Mouse (Mus musculus) G1E-ER4 (cell line): ENCODE measurements around the gene Nr4a1. TPM values are rescaled to one million over a fixed set of nuclear protein-coding genes. Genes with fewer than 3 reads are reported as not detected.

ENCODE experiments used
- GATA1 ChIP-seq: IDR thresholded peaks from one replicate; pipeline ENCODE4 v1.8.0; 2012; ENCODE audit warnings: low read length, inconsistent platforms
- polyA plus RNA-seq: library from polyadenylated mRNA; stranded (reverse); fragments of >175 nt; gene quantifications from 2 replicates; pipeline ENCODE4 v1.2.3, GENCODE M21; 2012

Nr4a1 gene
- polyA plus RNA-seq, 1 experiment, result not detected

DNA sequence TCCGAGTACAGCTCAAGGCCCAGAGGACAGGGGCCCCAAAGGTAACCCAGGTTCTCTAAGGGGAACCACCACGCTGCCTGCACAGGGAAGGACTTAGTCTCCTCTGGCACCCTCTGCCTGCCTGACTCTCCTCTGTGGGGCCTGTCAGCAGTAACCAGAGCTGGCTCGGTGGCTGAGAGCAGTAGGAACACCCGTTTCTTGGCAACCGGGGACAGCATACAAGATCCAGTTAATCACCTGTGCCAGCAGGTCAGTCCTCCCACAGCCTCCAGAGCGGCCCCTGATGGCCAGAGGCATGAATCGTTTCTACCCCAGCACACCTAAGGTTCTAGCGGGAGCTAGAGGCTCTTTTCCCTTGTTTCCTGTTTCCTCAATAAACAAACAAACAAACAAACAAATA, 11.4 kb upstream of the Nr4a1 start:
- TF ChIP-seq GATA1, result no peak

DNA sequence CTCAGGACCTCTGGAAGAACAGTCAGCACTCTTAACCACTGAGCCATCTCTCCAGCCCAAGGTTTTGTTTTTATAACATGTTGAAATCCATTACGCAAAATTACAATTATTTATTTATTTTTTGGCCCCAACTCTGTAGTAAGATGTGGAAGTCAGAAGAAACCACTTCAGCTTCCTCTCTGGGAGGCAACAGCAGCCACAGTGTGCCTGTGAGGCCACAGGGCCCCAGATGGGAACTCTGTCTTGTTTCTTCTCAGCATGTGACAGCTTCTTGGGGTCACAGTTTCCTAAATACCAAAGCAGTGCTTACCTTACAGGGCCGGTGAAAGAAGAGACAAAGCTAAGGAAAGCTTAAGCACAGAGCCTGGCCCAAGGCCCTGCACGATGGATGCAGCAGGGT, 10.1 kb upstream of the Nr4a1 start:
- no peak for TF ChIP-seq GATA1

DNA sequence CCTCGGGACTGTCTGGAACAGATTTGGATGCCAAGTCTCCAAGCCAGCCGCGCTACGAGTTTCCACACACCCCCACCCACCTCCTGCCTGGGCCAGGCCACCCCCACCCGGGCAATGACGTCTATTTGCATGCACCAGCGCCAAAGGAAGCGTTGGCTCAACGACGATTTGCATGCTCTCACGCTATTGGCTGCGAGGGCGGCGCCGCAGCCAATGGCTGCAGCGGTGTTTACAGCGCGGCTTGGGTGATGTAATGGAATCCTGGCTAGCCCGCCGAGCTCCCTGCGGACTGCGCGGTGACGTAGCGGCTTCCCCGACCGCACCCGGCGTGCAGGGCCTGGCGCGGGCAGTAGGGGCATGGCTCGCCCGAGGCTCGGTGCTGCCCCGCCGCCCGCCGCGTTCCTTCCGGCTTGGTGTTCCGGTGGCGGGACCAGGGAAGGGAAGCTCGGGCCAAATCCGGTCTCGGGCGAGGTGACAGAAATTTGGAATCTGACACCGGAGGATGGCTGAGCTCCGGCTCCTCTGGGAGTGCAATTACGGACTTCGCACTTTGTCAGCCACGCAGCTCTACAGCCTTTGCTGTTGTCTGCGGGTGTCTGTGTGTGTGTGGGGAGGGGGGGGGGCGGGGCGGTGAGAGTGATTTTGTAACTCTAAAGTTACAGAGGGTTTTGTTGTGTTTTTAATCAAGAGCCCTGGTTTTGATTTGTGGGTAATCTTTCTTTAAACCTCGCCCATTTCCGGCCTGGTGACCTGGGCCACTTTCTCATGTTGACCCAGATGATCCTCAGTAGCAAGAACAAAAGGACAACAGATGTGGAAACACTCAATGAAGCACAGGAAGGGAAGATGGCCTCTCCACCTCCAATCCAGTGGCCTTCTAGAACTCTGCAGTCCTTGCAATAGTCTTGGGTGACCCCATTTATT, 7.6 kb upstream of the Nr4a1 start:
- TF ChIP-seq GATA1, result no peak

DNA sequence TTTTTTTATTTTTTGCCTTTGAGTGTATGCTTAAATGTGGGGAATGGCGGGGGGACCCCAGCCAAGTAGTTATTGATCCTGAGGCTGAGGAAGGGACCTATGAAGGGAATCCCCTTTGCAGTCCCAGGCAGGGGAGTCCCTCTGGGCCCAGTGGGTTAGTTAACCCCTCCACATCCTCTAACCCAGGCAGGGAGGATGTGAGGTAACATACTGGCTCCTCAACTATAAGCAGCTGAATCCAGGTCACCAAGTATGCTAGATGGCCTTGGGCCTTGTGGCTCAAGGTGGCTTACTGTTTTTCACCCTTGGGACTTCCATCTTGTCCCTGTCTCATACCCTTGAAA, 6.9 kb upstream of the Nr4a1 start:
- TF ChIP-seq GATA1, result no peak

DNA sequence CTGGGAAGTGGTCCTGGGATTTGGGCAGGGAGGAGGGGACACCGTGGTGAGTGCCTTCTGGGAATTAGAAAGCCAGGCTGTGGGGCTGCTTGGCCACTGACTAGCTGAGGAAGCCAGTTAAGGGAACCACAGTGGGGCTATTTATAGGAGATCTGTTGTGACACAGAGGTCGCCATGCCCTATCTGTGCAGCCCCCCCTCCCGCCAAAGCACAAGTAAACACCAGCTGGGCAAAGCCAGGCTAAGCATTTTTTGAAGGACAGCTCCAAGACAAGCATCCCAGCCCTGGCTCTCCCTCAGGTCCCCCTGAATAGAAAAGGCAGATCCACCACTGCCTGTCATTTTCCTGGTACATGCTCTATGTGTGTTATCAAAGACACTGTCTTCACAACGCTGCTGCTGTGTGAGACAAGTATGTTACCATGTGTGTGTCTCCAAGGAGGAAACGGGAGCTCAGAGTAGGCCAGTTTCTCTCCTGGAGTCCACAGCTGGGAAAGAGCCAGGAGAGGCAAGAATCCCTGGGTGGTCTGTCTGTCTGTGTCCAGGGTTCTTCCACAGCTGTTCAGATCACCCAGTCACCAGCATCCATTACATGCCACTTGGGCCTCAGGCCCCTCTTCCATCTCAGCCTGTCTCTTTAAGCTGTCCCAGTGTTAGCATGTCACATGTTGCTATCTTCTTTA, 5.9 kb upstream of the Nr4a1 start:
- no peak for TF ChIP-seq GATA1

DNA sequence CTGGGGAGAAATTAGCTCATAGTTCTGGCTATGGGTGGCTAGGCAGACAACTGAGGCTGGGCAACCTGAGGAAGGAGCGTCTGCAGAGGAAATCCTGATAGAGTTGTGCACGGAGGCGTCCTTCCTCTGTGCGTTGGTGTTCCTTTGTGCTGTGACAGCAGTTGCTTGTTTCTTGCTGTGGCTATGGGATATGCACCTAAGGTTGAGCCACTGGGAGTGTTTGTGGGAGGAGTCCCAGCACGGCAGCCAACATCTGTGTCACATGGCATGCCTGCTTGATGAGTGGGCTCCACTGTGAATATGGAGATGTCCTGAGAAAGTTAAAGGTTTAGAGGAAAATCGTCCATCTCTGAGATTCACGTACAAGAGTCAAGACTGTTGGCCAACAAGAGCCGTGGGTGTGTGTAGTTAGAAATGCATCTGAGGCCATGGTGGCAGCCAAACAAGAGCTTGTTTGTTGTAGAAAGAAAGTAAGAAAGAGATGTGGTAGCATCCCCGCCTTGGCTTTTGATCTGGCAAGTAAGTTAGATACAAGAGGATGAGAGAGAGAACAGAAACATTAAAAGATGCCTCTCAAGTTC, 3.8 kb upstream of the Nr4a1 start:
- TF ChIP-seq GATA1, result no peak

DNA sequence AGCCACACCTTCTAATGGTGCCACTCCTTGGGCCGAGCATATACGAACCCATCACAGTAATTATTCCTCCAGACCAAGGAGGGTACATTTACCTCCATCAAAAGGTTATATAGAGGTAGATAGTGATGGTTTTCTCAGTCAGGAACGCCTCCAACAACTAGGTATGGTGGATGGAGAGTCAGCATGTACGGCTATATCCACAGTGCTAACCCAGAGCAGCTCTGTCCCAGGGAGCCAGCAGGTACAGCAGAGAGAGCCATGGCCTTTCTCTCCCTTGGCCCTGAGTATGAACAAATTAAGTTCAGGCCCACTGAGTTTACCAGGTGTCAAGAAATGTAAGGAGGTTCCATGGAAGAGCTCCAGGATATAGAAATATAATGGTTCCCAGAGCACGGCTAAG, 2.1 kb upstream of the Nr4a1 start:
- TF ChIP-seq GATA1, result no peak

DNA sequence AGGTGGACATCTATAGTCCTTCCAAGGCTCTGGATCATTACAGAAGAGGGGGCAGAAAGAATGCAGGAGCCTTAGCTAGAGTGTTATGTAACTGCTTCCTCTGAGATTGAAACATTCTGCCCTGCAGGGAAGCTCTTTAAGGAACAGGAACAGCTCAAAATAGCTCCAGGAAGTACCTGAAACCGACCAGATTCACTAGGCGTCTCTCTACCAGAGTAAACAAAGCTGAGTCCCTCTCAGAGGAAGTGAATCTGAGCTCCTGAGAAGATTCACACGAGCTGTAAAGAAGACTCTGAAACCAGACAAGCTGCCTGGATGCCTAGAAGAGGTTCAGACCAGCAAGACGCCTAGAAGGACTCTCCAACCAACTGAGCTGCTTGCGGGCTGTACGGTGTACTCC, 1.5 kb upstream of the Nr4a1 start:
- TF ChIP-seq GATA1, result no peak

DNA sequence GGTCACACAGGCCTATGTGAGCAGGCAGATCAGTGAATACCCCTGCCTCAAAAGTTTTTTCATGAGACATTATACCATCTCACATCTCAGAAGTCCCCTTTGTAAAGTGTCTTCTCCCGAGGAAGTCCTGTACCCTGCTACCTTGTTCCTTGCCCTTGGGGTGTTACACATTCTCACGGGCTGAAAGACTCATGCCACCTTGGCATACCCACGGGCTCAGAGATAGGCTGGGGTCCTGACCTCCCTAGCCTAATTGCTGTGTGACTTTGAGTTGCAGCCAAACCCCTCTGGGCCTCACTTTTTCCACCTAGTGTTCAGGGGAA, 545 bp upstream of the Nr4a1 start:
- no peak for TF ChIP-seq GATA1

DNA sequence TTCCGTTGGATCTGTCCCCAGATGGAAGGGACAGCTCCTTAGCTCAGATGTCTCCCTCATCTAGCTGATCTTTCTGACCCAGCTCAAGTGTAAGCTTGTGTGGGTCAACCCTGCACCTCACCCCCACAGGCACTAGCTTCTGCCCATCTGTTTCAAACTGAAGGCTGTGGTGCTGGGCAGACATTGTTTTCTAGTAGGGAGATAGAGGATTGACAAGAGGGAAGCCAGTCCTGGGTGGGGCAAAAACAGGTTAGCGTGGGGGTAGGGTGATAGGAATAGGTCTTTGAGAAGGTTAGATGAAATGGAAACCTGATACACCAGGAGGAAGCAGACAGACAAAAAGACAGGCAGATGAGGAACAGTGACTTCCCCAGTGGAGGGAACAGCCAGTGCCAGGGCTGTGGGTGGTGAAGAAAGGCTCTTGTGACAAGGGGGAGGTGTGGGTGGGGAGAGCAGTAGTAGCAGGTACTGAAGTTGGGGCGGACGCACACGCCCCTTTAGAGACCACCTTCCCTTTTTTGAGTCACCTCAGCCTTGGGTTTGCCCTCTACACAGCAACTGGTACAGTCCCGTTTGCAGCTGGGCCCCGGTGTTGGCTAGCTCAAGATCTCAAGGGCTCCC, 1.9 kb downstream of the Nr4a1 start:
- no peak for TF ChIP-seq GATA1

DNA sequence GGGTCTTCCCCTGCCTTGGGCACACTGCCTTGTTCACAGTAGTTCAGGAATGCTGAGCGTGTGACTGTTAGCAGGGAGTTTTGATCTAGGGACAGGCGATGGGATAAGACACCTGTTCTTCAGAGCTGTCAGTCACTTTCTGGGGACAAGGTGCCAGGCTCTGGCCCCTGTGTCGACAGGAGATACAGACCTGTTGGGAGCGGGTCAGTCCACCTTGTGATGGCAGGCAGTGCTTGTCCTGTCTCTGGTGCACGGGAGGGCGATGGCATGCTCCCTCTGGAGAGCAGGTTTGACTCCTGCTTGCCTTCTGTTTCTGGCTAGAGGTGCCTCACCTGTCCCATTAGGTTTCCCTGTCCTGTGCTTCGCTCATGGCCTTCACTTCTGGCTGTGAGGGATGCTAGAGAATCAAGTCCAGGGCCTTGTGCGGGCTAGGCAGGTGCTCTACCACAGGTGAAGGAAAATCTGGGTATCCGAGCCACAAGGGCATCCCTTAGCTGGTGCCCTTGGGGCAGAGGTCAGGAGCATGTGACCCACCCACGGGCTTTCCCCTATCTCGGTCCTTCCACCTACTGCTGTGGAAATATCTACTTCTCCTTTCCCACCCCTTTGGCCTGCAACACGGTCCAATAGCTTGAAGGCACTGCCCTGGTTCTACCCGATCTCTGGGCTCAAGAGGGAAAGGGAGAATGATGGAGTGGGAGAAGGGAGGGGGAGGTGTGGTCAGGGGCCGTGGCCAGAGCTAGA, 2.6 kb downstream of the Nr4a1 start:
- no peak for TF ChIP-seq GATA1

DNA sequence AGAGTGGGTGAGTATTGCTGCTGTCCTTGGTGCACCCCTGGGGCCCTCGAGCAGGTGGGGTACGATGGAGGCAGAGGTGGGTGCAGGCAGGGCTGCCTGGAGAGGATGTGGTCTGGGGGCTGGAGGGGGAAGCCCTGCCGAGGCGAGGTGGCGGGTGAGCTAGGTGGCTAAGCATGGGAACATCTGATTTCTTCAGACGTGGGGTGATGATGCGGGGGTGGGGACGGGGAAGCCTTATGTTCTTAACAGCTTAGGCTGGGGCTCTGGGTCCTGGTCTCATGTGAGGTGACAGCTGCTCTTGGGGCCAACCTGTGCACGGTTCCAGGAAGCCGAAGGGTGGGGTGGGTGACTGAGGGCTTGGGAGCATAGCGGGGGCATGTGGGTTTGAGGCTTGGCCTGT, 4.4 kb downstream of the Nr4a1 start:
- TF ChIP-seq GATA1, result no peak

DNA sequence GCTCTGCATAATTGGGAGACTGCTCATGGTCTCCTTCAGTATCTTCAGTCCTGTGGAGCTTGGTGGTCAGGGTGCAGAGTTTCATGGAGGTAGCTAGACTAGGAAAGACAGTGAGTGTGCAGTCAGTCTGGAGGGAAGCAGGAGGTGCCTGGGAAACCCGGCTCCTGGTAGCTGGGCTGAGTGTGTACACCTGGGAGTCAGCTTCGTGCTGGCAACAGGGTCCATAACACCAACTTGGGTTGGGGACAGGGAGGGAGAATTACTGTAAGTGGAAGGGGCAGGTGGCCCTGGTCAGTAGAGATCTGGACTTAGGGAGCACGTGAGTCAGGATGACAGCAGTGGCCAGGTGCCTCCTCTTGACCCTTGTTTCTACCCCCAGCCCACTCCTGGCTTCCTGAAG, 5.9 kb downstream of the Nr4a1 start:
- no peak for TF ChIP-seq GATA1

DNA sequence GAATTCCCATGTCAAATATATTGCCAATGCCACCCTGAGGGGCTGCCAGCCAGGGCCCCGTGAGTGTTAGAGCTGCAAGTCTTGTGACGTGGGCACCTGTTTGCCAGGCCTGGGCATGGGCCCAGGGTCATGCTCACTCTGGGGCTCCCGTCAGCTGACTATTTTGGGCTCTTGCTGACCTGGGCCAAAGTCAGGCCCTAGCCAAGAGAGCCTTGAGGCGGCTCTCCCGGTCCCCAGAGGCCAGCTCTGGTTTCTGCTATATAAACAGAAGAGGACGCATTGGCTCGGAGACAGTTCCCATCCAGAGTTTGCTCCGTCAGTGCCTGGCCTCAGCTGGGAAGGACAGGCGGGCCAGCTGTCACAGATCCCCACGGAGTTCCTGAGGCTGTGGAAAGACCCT, 6.3 kb downstream of the Nr4a1 start:
- TF ChIP-seq GATA1, result no peak

DNA sequence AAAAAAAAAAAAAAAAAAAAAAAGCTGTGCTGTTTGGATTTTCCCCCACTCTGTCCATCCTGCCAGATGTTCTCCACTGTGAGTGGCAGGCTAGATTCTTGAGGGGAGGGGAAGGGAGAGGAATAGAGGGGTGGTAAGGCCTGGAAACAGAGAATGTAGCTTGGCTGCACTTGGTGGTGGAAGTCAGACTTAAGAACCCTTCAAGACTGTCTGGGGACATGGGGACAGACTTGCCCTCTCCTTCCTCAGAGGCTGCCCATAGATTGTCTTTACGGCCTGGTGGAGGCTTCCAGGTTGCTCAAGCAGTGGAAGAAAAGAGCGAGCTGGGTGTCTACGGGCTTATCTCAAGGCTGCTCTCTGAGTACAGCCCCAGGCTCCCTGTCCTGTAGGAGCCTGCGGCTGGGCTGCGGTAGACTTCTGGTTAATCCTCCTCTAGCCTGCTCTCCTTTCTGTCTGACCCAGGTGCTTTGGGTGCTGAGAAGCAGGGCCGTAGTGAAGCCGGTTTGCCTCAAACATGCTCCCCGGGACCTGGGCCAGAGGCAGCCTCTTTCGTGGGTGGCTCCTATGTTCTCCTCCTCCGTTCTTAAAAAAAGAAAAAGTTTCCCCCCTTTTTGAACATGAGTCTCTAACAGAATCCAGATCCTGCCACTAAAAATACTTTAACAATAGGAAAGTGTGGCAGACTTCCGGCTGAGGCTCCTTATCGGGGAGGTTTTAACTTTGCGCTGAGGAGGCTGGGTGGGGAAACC, 7.0 kb downstream of the Nr4a1 start:
- TF ChIP-seq GATA1, result no peak
